Mouse (Mus musculus) left cerebral cortex, adult 2 months (tissue): ENCODE data around the gene Tprgl. TPM values are rescaled to one million over a fixed set of nuclear protein-coding genes. Genes with fewer than 3 reads are reported as not detected.
A peak's percentile ranks its signal among the peaks of the same experiment; 100 is the strongest.

Source experiments
- DNase-seq, 2 experiments: peaks; one replicate each; pipeline ENCODE4 v3.0.0; 2021 to 2022; ENCODE audit warnings: low spot score in 2 of 2, mixed read lengths in 1 of 2; ENCODE audit errors: extremely low spot score in 1 of 2
- H3K27ac ChIP-seq: fragments of 200-600 bp; 2 replicates; pipeline ENCODE4 v1.8.1; 2022
- H3K4me3 ChIP-seq: fragments of 200-600 bp; 2 replicates; pipeline ENCODE4 v1.8.1; 2022
- CTCF ChIP-seq: fragments of 200-600 bp; IDR thresholded peaks from 2 replicates; pipeline ENCODE4 v1.8.1; 2022; ENCODE audit warnings: antibody characterized with exemption, mild to moderate bottlenecking, moderate library complexity
- intact Hi-C: fragments of 180-260 bp; cut with DNase I; formaldehyde crosslinking; loops from one replicate; pipeline ENCODE4 v1.15.1; 2025
- total RNA-seq, 2 experiments: library from RNA; stranded (reverse); gene quantifications; 2 replicates each; pipeline ENCODE4 v1.2.3; 2021

Gene Tprgl
- total RNA-seq, 2 experiments from 2014 or later: 162 to 168 TPM

GRCm38 (mm10) chr4:154159002-154159401, 1.5 kb downstream of the Tprgl start:
- Histone ChIP-seq H3K4me3 (peak overlapping the region; percentile 98; the same call in 1 of the 2 replicates), H3K27ac (no peak overlapping the region; the same call in 1 of the 2 replicates)
- TF ChIP-seq CTCF: peak; percentile 99
- DNase-seq: peak; percentile 78 to 79
- intact Hi-C loops: loop anchor here (2.0 to 10.0 kb wide), 4 partner anchors 16 to 806 kb away; partner anchors contain the start of genes Hes5, Lrrc47, Pank4 and Smim1

GRCm38 (mm10) chr4:154157970-154158662, 2.4 kb downstream of the Tprgl start:
- intact Hi-C loops: loop anchor here (2.0 to 10.0 kb wide), 4 partner anchors 15 to 807 kb away; partner anchors contain the start of genes Hes5, Lrrc47, Pank4 and Smim1
- Histone ChIP-seq H3K4me3 (no peak overlapping the region), H3K27ac (peak overlapping the region; percentile 3; the same call in 1 of the 2 replicates)
- no peak for TF ChIP-seq CTCF
- no peak for DNase-seq

DNA sequence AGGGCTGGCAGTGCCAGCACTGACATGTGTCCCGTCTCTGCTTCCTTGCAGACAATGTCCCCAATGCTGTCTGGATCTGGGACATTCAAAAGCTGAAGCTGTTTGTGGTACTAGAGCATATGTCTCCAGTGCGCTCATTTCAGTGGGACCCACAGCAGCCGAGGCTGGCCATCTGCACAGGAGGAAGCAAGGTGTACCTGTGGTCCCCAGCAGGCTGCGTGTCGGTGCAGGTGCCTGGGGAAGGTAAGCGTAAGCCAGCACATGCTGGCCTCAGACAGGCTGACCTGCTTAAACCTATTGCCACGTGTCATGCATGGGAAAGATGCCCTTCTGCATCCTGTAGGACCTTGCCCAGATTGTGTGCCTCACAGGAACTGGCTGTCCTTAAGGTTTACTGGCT, 4.4 kb downstream of the Tprgl start:
- H3K4me3 ChIP-seq: no peak overlapping the region
- no peak for TF ChIP-seq CTCF
- DNase-seq: no peak
- intact Hi-C loops: loop anchor here (5.0 to 10.0 kb wide), 3 partner anchors 129 to 809 kb away; partner anchors contain the start of genes Hes5, Lrrc47, Pank4 and Smim1
- H3K27ac ChIP-seq: no peak overlapping the region

GRCm38 (mm10) chr4:154154104-154154503, 6.4 kb downstream of the Tprgl start:
- no peak for TF ChIP-seq CTCF
- H3K4me3 ChIP-seq: no peak overlapping the region

GRCm38 (mm10) chr4:154146342-154146741, 14.1 kb downstream of the Tprgl start:
- no peak for TF ChIP-seq CTCF
- Histone ChIP-seq H3K27ac (no peak overlapping the region), H3K4me3 (no peak overlapping the region)
- intact Hi-C loops: no loop called here
- no peak for DNase-seq

More at GRCm38 (mm10) chr4:154154104-154154503, 6.4 kb downstream of the Tprgl start:
- DNase-seq: no peak
- intact Hi-C loops: loop anchor here (10.0 kb wide), 1 partner anchor 811 kb away; the partner anchor contains the start of genes Hes5 and Pank4
- H3K27ac ChIP-seq: no peak overlapping the region

GRCm38 (mm10) chr4:154144712-154145111, 15.8 kb downstream of the Tprgl start:
- TF ChIP-seq CTCF: peak; percentile 7
- H3K4me3 ChIP-seq: no peak overlapping the region
- H3K27ac ChIP-seq: no peak overlapping the region
- intact Hi-C loops: no loop called here
- no peak for DNase-seq

GRCm38 (mm10) chr4:154142211-154143040, 18.0 kb downstream of the Tprgl start, which contains the start of gene Wrap73:
Wrap73 (plus strand) TSS chr4:154142372.
- H3K4me3 ChIP-seq: peak within 1 kb of the TSS; percentile 85
- peak within 1 kb of the TSS; percentile 91 for H3K27ac ChIP-seq
- intact Hi-C loops: loop anchor here (2.0 kb wide), 1 partner anchor 16 kb away; no protein-coding TSS in a partner anchor
- TF ChIP-seq CTCF: peak; percentile 18; the same call in 1 of the 2 replicates
- DNase-seq: peak; percentile 86 to 90

DNA sequence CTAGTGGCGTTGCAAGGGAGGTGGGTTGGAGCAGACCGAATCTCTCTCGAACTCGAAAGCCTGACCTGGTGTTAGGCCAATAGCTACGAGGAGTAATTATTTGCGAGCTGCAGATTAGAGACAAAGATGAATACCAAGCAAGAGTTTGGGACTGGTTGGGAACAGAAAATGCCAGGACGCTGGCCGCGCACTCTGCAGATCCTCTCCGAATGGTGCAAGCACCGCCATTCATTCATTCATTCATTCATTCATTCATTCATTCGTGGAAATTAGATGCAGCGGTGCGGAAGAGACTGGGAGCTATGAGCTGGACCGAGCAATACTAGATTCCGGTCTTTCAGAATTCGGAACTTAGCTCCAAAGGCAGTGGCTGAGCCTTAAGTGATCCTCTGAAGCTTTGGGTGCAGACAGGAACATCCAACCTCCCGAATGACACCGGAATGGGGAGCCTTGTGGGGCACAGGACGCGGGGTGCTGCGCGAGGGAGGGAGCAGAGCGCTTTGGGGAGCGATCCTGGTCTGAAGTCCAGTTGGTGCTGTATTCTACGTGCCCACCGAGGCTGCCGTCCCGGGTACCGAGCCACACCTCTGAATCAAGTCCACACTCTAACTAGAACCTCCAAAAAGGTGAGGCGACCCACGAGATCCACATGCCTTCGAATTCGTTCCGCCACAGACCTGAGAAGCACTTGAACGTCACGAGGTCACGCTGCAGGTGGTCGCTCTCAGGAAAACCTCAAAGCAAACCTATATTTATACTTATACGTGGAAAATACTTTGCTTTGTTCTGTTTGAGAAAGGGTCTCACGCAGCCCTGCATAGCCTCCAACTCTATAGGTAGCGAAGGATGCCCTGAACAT, 19.2 kb downstream of the Tprgl start:
- Histone ChIP-seq H3K27ac (no peak overlapping the region), H3K4me3 (no peak overlapping the region)
- no peak for DNase-seq
- intact Hi-C loops: no loop called here
- TF ChIP-seq CTCF: no peak

DNA sequence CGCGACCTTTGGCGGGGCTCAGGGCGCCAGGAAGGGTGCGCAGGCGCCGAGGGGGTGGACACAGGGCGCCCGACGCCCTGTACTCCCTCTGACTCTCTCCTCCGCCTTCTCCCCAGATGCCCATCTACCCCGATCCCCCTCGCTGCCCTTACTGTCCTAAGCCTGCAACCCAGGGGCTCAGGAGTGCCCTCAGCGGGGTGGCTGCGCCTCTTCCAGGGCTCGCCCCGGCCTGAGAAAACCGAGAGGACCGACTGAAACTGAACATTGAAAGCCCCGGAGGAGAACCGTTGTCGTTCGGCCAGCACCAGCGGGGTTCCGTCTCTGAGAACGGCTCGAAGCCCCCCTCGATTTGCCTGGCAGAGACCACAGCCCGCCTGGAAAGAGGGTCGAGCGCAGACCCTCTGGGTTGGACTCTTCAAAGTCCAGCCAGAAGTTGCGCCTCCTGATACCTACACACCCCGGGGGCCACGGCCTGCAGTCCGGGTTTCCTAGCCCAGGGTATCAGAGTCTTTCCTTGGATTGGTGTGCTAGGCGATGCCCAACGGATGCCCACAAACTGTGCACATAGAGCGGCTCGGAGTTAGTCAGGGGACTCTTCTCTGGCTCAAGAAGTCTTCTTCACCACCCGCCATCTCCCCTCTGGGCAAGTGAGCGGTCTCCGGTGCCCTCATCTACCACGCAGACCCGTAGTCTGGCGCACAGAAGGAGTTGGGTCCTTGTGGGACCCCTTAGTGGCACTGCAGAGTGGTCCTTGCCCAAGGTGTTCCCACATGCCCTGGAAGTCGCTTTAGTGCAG, 20.1 kb downstream of the Tprgl start:
- Histone ChIP-seq H3K4me3 (peak overlapping the region; percentile 36), H3K27ac (no peak overlapping the region)
- no peak for TF ChIP-seq CTCF
- intact Hi-C loops: no loop called here
- DNase-seq: no peak

- intact Hi-C loops: no loop called here
Measured at GRCm38 (mm10) chr4:154140182-154140212, 20.5 kb downstream of the Tprgl start, which contains the start of gene Trp73. Trp73 (minus strand) TSS chr4:154140208.

More at GRCm38 (mm10) chr4:154140182-154140212, 20.5 kb downstream of the Tprgl start, which contains the start of gene Trp73:
- Histone ChIP-seq H3K27ac (no peak within 1 kb of the TSS), H3K4me3 (peak within 1 kb of the TSS; percentile 36)
- DNase-seq: no peak
- no peak for TF ChIP-seq CTCF
